Mouse (Mus musculus) forebrain, embryonic 16.5 days (tissue): ENCODE measurements around the gene Tmem115. TPM values are rescaled to one million over a fixed set of nuclear protein-coding genes. Genes with fewer than 3 reads are reported as not detected.
"Not testable (repeated sequence)": the region's sequence is repeated elsewhere in the genome, so short reads cannot be mapped to it uniquely, and the experiment has no call there.

ENCODE experiments used
- ATAC-seq: fragments of 200-750 bp; cut with Nextera tagmentation; 2 replicates; pipeline ENCODE4 v1.8.0; 2017; ENCODE audit warnings: mild to moderate bottlenecking, moderate library complexity
- H3K27ac ChIP-seq: fragments of 300-500 bp; sonication (generic); 2 replicates; pipeline ENCODE4 v1.5.1; 2014; ENCODE audit warnings: low read length, control low read depth
- H3K27me3 ChIP-seq: fragments of 300-500 bp; sonication (generic); replicated peaks from 2 replicates; pipeline ENCODE4 v1.6.1; 2014; ENCODE audit warnings: low read length; ENCODE audit not compliant: control insufficient read depth, insufficient read depth
- H3K36me3 ChIP-seq: fragments of 300-500 bp; sonication (generic); 2 replicates; pipeline ENCODE4 v1.6.1; 2014; ENCODE audit not compliant: control insufficient read depth, insufficient read depth
- H3K4me1 ChIP-seq: fragments of 300-500 bp; sonication (generic); replicated peaks from 2 replicates; pipeline ENCODE4 v1.6.1; 2014; ENCODE audit warnings: low read length; ENCODE audit not compliant: control insufficient read depth, insufficient read depth
- H3K4me2 ChIP-seq: fragments of 300-500 bp; sonication (generic); 2 replicates; pipeline ENCODE4 v1.6.1; 2014; ENCODE audit warnings: mild to moderate bottlenecking, low read length, control low read depth
- H3K4me3 ChIP-seq: fragments of 300-500 bp; sonication (generic); replicated peaks from 2 replicates; pipeline ENCODE4 v1.5.1; 2014; ENCODE audit warnings: mild to moderate bottlenecking, low read length, control low read depth
- H3K9ac ChIP-seq: fragments of 300-500 bp; sonication (generic); replicated peaks from 2 replicates; pipeline ENCODE4 v1.6.1; 2014; ENCODE audit warnings: low read depth, low read length, control low read depth
- H3K9me3 ChIP-seq: fragments of 300-500 bp; sonication (generic); 2 replicates; pipeline ENCODE4 v1.6.1; 2016; ENCODE audit warnings: low read length; ENCODE audit not compliant: control insufficient read depth
- WGBS: fragments of 180-500 bp; shearing (Covaris S2); extraction: QIAGEN DNeasy Blood & Tissue Kit; methylation state at CpG from one replicate; pipeline ENCODE4 v1.1.7; 2014; 5-methylcytosine and 5-hydroxymethylcytosine counted together
- polyA plus RNA-seq: library from polyadenylated mRNA; unstranded; fragments of >200 nt; fragmentation: Nextera tagmentation; extraction: Ambion mirVana; gene quantifications from 2 replicates; pipeline ENCODE4 v1.2.1, GENCODE M21; 2015

Tmem115 gene
- polyA plus RNA-seq, 1 experiment from 2014 or later = 41.9 TPM

GRCm38 (mm10) chr9:107551890-107552355, 18.2 kb downstream of the Tmem115 start:
- Histone ChIP-seq H3K9ac (peak overlapping the region; percentile 65; the same call in 1 of the 2 replicates), H3K9me3 (no peaks in the 10 kb centered on the region), H3K36me3 (peaks cover 2% of the 10 kb centered on the region; the same call in 1 of the 2 replicates), H3K4me2 (peak overlapping the region; percentile 72), H3K27ac (no peak overlapping the region), H3K4me1 (peaks cover 49% of the 10 kb centered on the region), H3K4me3 (peak overlapping the region; percentile 45), H3K27me3 (peaks cover 32% of the 10 kb centered on the region)
- WGBS = 13% methylated on average over 8 of the region's 8 CpGs
- no peak for ATAC-seq

GRCm38 (mm10) chr9:107552690-107553393, 19.1 kb downstream of the Tmem115 start:
- H3K9me3 ChIP-seq = no peaks in the 10 kb centered on the region
- no peak overlapping the region for H3K4me2 ChIP-seq
- peaks cover 41% of the 10 kb centered on the region for H3K4me1 ChIP-seq
- H3K27ac ChIP-seq = no peak overlapping the region
- H3K36me3 ChIP-seq = peaks cover 8% of the 10 kb centered on the region; the same call in 1 of the 2 replicates
- no peak for ATAC-seq
- H3K4me3 ChIP-seq = no peak overlapping the region
- H3K27me3 ChIP-seq = peaks cover 32% of the 10 kb centered on the region
- H3K9ac ChIP-seq = no peak overlapping the region
- WGBS = 82% methylated on average over 5 of the region's 5 CpGs

- 3% methylated on average over 37 of the region's 37 CpGs for WGBS
- peak overlapping the region; percentile 67 for H3K27ac ChIP-seq
- H3K9ac ChIP-seq = peak overlapping the region; percentile 75
- H3K36me3 ChIP-seq = peaks cover 16% of the 10 kb centered on the region
- peak overlapping the region; percentile 97 for H3K4me2 ChIP-seq
- peak; percentile 69 for ATAC-seq
- H3K27me3 ChIP-seq = peaks cover 32% of the 10 kb centered on the region
- no peaks in the 10 kb centered on the region for H3K9me3 ChIP-seq
- H3K4me1 ChIP-seq = peaks cover 41% of the 10 kb centered on the region
- H3K4me3 ChIP-seq = peak overlapping the region; percentile 86
Observed at GRCm38 (mm10) chr9:107553541-107554318, 20.0 kb downstream of the Tmem115 start.

- peak overlapping the region; percentile 86 for H3K4me3 ChIP-seq
- peak; percentile 94 for ATAC-seq
- peak overlapping the region; percentile 97 for H3K4me2 ChIP-seq
- 1% methylated on average over 52 of the region's 53 CpGs for WGBS
- H3K36me3 ChIP-seq = peaks cover 21% of the 10 kb centered on the region
- H3K9me3 ChIP-seq = no peaks in the 10 kb centered on the region
- peaks cover 30% of the 10 kb centered on the region for H3K27me3 ChIP-seq
- peak overlapping the region; percentile 86 for H3K9ac ChIP-seq
- H3K27ac ChIP-seq = peak overlapping the region; percentile 88
- H3K4me1 ChIP-seq = peaks cover 41% of the 10 kb centered on the region
Observed at GRCm38 (mm10) chr9:107554319-107554825, 20.6 kb downstream of the Tmem115 start.

- H3K9ac ChIP-seq = peak overlapping the region; percentile 86
- H3K36me3 ChIP-seq = peaks cover 28% of the 10 kb centered on the region
- H3K27ac ChIP-seq = peak overlapping the region; percentile 88
- H3K4me2 ChIP-seq = peak overlapping the region; percentile 97
- peaks cover 41% of the 10 kb centered on the region for H3K4me1 ChIP-seq
- peak; percentile 24 for ATAC-seq
- under 1% methylated on average over 23 of the region's 23 CpGs for WGBS
- H3K4me3 ChIP-seq = peak overlapping the region; percentile 86
- H3K9me3 ChIP-seq = no peaks in the 10 kb centered on the region
- peaks cover 24% of the 10 kb centered on the region for H3K27me3 ChIP-seq
Observed at GRCm38 (mm10) chr9:107555031-107555457, 21.3 kb downstream of the Tmem115 start.

GRCm38 (mm10) chr9:107555701-107556100, 22.0 kb downstream of the Tmem115 start:
- H3K9ac ChIP-seq = peak overlapping the region; percentile 86
- H3K4me1 ChIP-seq = peaks cover 41% of the 10 kb centered on the region
- H3K4me2 ChIP-seq = peak overlapping the region; percentile 97
- peak overlapping the region; percentile 86 for H3K4me3 ChIP-seq
- ATAC-seq = no peak
- WGBS = 45% methylated on average over 2 of the region's 2 CpGs
- no peaks in the 10 kb centered on the region for H3K9me3 ChIP-seq
- H3K36me3 ChIP-seq = peaks cover 28% of the 10 kb centered on the region
- H3K27me3 ChIP-seq = peaks cover 18% of the 10 kb centered on the region
- no peak overlapping the region for H3K27ac ChIP-seq

GRCm38 (mm10) chr9:107556346-107556745, 22.6 kb downstream of the Tmem115 start:
- H3K27me3 ChIP-seq = peaks cover 13% of the 10 kb centered on the region
- H3K27ac ChIP-seq = no peak overlapping the region
- no peak overlapping the region for H3K4me3 ChIP-seq
- peaks cover 35% of the 10 kb centered on the region for H3K4me1 ChIP-seq
- no peak for ATAC-seq
- no peaks in the 10 kb centered on the region for H3K9me3 ChIP-seq
- peaks cover 30% of the 10 kb centered on the region for H3K36me3 ChIP-seq
- H3K9ac ChIP-seq = no peak overlapping the region
- H3K4me2 ChIP-seq = no peak overlapping the region
- 84% methylated on average over 3 of the region's 3 CpGs for WGBS

- Histone ChIP-seq H3K27me3 (no peaks in the 10 kb centered on the region), H3K36me3 (peaks cover 26% of the 10 kb centered on the region), H3K9me3 (no peaks in the 10 kb centered on the region), H3K4me3 (peak within 1 kb of the TSS; percentile 80), H3K9ac (peak within 1 kb of the TSS; percentile 84), H3K4me2 (peak within 1 kb of the TSS; percentile 85), H3K4me1 (peaks cover 17% of the 10 kb centered on the region), H3K27ac (peak within 1 kb of the TSS; percentile 64)
- ATAC-seq = peak; percentile 98
- under 1% methylated on average over 46 of the region's 46 CpGs for WGBS
Observed at GRCm38 (mm10) chr9:107563029-107563581, 29.4 kb downstream of the Tmem115 start, which contains the start of gene Tusc2. Tusc2 (plus strand) TSS chr9:107563255.

- 52% methylated on average over 5 of the region's 5 CpGs for WGBS
- not testable (repeated sequence) for H3K4me3 ChIP-seq, H3K27me3 ChIP-seq, H3K27ac ChIP-seq, H3K9ac ChIP-seq, H3K9me3 ChIP-seq, ATAC-seq, H3K36me3 ChIP-seq, H3K4me2 ChIP-seq
- peaks cover 28% of the 10 kb centered on the region for H3K4me1 ChIP-seq
Observed at GRCm38 (mm10) chr9:107565556-107565955, 31.8 kb downstream of the Tmem115 start.
